Mouse (Mus musculus) liver (tissue): Measurements from ENCODE around the gene Appl2.

ENCODE experiments used
- DNase-seq: peaks from one replicate; pipeline ENCODE4 v3.0.0-alpha.2; 2020; ENCODE audit warnings: mixed read lengths

Gene Appl2

DNA sequence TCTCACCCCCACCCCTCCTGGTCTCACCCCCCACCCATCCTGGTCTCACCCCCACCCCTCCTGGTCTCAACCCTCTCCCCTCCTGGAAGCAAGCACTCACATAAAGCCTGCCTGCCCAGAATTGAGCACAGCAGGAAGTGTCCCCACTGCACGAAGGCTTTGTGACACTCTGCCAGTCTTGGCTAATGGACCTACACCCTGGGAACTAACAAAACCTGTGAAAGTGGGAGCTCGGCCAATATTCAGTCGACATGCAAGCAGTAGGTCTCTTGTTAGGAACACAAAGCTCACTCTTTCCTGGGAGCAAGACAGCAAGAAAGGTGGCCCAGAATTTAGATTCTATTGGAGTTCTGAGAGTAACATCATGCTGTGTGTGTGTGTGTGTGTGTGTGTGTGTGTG, 17.6 kb downstream of the Appl2 start:
- no peak for DNase-seq

DNA sequence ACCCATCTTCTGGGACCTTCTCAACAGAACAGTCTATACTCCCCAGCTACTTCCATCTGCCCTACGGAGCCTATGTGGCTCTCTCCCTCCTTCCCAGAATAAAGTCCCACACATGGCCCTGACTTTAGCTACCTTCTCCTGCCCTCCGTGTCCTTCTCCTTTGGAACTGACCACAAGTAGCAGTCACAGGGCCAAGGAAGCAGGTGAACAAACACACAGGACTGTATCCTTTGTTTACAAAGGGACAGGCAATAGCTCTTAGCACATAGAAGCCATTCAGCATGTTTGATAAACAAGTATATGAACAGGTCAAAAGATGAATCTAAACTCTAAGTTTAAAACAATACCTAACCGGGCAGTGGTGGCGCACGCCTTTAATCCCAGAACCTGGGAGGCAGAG, 18.7 kb downstream of the Appl2 start:
- DNase-seq: no peak

DNA sequence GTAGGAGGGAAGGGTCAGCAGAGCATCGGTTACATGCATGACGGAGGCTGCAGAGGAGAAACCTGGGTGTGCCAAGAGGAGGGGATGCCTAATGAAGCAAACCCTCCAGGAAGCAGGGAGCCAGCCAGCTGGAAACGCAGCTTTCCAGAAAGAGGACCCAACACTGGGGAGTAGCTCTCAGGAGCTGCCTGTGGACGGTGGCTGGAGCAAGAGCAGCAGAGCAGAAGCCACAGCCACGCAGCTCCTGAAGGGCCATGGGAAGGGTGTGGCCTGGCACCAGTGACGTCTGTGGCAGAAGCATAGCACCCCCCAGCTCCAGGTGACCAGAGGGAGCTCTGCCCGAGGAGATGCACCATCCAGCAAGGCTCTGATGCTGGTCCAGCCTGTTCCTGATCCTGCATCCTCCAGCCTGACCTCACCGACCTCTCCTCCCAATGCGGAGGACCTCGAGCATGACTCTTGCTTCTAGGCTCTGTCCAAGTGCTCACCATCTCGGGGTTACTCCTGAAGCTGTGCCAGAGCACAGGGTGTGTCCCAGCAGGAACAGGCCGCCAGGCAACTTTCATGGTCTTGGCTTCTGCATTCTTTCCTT, 19.3 kb downstream of the Appl2 start:
- no peak for DNase-seq

DNA sequence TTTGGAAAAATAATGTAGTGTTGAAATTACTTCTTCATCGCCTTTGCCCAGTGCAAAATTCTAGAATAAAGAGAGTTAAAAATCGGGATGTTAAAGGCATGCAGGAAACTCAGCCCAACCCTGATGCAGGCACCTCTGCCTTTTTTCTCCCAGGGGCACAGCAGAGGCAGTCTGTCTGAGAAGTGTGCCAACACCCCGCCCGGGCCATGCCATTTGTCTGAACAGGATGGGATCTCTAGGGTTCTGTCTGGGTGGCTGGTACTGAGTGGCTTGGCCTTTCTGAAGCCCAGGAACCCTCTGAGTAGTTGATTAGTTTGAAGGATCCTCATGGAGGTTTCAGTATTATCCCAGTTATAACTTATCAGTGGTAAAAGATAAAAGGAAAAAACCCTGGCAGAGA, 20.3 kb downstream of the Appl2 start:
- no peak for DNase-seq

DNA sequence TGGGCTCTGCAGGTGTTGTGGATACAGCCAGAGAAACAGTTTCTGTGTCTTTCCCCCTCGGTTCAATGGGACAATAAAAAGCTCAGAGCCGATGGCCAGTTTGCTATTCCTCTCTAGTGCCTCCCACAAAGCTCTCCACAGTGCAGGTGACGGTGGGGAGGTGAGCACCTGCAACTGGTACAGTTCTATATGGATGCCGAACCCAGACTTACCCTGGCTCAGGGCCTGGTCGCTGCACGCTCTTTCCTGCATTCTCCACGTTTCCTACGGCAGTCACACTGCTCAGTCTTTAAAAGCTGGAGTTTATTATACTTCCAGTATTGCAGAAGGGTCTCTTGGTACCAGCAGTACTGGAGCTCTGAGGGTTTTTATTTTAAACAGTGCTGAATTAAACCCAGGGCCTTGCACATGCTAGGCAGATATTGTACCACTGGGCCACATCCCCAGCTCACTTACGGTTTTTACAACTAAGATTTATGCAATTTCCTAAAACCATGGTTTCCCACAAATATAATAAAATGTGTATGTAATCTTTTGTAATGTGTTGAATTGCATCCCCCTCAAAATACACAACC, 21.3 kb downstream of the Appl2 start:
- DNase-seq: no peak

DNA sequence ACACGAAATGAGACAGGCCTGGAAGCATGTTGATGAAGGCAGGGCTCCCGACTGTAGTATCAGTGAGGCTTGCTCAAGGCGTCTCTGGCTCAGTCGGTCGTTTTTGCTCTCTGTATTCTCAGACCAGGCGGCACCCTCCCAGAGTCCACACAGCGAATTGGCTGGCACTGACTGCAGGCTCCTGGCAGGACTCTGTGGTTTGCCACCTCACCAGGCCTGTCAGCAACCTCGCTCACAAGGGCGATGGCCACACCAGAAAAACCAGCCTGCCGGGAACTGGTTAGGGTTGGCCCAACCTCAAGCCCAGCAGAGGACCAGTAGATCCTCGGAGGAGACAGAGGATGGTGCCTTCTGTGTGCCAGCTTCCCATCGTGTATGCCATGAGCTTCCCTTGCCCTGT, 23.7 kb downstream of the Appl2 start:
- DNase-seq: no peak

DNA sequence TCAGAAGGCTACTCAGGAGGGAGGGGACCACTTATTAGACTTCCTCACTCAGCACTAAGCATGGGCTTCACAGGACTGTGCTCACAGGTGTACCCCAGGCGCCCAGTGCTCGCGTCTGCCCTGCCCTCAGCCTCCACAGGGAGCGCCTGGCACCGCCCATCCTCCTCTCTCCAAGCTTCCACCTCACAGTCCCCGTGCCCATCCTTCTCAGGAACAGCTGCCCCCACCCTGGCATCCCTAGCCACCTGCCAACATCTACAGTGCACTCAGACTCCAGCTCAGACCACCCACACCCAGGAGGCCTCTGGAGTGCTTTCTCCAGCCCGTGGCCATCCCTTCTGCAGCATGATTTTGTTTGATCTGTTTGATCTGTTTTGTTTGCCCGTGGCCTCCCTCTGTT, 24.5 kb downstream of the Appl2 start:
- DNase-seq: no peak

DNA sequence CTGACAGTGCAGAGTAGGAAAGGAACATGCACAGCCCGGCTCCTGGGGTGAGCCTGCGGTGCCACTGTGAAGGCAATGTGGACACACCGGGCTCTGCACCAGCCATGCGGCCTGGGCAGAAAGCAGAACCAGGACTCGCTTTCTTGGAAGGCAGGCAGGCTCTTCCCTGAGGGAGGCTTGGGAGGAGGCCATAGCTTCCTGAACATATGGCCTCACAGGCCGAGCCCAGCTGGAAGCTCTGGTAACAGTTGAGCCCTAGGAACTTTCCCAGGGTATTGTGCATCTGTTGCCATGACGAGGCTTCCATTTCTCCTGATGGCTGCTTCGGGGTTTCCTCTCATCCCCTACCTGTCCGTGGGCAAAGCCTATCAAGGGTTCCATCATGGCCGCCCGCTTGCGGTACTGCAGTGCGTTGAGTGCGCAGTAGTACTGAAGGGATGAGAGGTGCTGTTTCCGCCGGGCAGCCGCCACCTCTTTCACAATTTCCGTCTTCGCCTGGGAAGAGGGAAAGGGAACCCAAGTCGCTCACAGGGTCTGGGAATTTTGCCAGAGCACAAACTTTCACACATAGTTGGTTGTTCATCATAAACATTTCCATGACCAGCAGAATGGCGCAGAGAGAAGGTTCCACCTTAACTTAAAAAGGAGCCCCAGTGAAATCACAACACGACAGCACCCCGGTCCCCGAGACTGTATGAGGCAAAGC, 28.0 kb downstream of the Appl2 start:
- DNase-seq: no peak

DNA sequence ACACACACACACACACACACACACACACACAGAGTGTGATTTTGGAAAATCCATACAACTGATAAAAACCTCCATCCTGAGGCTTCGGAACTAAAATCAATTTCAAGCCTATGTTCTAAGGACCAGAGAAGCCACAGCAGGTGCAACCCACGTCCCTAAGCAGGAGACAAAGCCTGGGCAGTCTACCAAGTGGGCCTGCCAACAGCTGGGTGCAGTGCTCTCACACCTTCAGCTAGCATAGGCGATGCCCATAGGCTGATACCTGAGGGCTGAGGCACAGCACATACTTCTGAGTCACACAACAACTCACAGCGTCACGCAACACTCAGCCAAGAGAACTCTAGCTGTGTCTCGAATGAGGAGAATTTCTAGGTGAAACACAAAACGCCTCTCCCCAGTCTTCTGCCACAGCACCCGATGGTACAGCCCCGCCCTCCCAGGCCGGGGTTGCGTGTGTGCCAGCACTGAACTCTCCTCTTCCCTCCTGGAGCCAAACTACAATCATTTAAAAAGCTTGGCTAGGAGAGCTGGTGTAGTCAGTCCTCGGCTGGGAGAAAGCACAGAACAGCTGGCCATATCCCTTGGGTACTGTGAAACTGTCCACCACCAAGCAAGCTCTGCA, 29.6 kb downstream of the Appl2 start:
- DNase-seq: no peak

DNA sequence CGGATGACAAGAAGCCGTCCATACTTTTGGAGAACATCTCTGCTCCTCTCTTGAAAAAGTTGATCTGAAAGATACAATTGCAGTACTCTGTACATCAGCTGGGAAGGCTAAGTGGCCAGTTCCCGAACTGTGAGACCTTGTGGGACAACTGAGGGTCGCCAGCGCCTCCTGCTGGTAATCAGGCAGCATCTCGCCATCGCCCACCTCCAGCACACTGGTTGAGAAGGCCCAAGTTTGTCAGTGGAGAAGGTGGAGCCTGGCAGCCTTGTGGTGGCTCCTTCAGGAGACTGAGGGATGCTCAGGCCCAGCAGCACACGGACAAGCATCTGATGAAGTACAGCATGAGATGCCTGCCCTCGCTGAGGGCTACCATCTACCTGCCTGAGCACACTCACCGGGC, 31.2 kb downstream of the Appl2 start:
- peak; percentile 45 for DNase-seq

DNA sequence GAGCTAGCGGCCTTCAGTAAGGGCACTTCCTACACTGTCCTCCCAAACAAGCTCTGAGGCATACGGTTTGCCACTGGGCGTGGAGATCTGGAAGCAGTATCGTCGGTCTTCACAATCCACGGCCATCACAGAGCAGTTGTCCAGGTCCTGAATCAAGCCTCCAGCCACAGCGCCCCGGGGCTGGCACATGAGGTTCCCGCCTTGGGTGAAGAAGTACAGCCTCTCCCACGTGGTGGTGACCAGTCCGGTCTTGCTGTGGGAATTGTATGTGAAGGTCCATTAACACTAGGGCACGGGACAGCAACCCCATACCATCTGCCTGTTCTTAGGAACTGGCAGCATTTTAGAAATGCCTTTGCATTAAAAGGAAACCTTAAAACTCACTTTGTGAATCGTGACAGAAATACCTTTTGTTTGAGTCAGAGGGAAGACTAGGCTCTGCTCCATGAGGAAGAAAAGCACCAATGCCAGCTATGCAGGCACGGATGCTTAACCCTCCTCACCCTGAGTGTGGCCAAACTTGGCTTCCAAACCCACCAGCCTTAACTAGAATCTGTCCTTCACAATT, 35.8 kb downstream of the Appl2 start:
- DNase-seq: no peak

DNA sequence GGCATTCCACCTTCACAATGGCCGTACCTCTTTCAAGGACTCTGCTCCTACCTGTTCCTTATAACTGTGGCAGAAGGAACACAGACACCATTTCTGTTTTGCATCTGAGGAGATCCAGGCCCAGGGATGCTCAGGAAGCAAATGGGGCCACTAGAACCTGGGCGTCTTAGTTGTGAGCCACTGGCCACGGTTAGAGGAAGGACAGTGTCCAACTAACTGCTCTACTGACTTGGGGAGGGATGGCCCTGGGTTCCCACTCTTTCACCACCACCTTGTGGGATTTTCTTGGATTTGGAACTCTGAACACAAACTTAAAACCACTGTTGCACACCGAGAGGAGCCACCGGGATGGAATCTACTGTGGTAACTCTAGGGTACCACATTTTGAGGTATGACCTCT, 36.7 kb downstream of the Appl2 start:
- no peak for DNase-seq

DNA sequence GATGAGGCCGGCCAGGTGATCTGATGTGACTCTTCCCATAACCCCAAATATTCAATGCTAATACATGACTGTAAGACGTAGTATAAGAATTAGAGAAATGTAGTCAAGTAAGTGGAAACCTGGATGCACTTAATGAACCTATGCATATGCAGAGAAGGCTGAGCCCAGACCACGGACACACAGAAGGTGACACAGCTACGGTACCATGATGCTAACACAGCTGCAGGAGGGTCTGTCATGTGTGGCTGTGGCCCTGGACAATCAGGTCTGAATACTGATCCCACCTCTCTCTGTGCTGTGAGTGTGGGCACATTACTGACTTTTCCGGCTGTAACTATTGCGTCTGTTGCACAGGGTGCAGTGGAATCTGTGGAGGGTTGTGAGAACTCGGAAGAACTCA, 38.0 kb downstream of the Appl2 start:
- no peak for DNase-seq

DNA sequence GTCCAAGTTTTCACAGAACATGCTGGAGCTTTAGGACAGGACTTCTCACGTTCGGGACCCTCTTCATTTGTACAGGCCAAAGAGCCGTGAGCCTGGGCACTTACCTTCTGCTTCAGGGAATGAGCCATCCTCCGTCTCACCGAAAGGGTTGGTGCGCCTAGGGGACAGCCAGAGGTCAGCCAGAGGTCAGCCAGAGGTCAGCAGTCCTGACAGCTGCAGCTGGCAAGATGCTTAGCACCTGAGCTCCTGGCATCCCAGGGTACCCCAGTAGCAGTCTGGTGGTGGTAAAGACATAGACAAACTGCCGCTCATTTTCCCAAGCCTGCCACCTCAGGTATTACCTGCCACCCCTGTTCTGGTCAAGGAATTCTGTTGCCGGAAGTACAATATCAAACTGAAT, 39.9 kb downstream of the Appl2 start:
- DNase-seq: no peak

DNA sequence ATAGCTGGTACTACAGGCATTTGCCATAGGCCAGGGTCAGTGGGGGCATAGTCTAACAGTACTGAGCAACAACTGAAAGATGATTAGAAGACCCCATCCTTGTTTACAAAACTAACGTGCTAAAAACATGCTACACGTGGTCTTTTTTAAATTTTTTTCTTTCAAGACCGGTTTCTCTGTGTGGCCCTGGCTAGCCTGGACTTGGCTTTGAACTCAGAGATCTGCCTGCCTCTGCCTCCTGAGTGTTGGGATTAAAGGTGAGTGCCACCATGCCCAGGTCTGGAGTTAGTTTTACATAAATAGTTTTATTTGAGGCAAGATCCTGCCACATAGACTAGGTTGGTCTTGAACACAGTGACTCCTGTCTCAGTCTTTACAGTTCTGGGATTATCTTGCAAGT, 41.4 kb downstream of the Appl2 start:
- DNase-seq: no peak

DNA sequence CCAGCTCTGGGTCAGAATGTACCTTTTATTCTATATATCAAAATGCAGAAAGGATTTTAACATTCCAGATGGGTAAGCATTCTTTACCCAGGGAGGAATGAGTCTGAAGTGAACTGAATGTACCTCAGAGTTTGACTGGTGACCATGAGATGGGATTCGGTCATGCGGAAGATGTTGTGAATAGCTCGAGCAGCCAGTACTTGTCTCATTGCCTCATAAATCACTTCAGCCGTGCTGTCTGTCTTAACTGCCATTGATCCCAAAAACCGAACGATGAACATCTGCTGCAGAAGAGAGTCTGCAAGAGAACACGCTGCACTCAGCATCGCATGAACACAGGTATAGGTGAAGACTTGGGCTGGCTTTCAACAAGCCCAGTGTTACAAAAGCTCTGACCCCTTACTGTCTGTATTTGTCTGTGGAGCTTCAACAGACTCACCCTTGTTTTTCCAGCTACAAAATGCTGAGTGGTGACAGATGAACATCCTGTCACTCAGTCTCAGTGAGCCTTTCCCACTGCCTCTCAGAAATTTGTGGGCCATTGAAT, 42.8 kb downstream of the Appl2 start:
- no peak for DNase-seq

DNA sequence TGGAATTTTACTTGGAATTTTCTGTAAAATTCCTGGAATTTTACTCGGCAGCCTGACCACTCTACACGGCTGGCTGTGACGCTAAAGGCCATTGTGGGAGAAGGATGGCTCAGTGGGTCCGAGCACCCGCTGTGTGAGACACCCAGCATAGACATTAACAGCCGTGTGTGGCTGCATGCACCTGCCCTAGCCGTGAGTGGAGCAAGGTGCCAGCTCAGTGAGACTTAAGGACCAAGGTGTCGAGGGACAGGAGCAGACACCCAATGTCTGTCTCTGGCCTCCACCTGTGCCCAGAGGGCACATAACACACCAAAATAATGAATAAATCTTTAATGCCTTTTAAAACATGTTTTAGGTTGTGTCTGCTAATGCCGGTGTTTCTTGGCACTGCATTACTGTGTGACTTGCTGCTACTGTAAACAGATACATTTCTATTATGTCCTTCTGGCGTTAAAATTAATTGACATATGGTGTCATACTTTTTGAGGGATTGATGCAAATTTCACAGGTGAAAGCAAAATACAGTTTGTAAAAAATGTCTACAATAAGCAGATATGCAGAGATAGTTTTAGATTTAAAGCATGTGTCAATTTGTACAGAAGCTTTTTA, 44.5 kb downstream of the Appl2 start:
- DNase-seq: no peak

DNA sequence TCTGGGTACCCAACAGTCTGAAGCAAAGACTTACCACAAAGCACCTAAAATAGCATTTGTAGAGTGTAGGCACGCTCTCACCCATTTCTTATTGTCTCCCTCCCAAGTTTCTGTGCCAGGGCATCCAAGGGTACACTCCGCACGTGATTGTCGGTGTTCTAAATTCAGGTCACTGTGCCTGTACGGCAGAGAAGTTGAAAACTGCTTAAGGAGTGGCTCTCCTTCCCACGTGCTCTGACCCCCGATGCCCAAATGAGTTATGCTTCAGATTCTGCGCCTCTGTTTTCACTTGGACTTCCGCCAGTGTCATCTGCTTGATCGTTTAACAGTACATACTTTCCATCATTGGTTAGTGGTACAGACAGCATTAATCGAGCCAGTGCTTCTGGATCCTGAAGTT, 47.9 kb downstream of the Appl2 start:
- no peak for DNase-seq

DNA sequence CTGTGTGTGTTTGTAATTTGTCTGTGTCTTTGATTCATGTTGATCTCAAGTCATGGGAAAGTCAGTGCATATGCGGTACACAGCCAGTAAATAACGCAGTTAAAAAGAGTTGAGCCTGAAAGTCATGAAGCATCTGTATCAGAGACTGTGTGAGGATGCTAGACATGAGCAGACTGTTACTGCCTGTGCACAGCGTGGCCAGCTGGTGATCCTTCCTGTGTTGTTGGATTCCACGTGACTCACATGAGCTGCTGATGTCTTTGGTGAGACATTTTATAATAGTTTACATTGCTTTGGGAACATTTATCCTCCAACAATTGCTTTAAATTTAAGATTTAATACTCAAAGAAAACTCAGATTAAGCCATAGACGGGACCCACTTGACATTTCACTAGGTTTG, 54.0 kb downstream of the Appl2 start:
- DNase-seq: no peak

DNA sequence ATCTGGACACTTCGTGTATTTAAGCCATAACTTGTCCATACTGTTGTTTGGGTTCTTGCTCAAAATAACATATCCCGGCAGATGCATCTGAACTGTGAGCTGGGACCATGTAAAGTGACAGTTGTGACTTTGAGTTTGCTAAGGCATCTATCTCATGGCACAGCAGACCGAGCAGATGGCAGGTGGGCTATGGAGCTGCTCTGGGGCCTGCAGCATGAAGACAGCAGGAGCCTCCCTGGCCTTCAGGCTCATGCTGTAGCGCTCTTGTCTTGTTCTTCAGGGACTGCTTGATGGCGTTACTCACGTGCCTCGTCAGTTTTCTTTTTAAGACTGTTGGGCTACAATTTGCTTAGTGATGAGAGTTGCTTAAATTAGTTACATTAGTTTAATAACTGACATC, 55.9 kb downstream of the Appl2 start:
- no peak for DNase-seq

DNA sequence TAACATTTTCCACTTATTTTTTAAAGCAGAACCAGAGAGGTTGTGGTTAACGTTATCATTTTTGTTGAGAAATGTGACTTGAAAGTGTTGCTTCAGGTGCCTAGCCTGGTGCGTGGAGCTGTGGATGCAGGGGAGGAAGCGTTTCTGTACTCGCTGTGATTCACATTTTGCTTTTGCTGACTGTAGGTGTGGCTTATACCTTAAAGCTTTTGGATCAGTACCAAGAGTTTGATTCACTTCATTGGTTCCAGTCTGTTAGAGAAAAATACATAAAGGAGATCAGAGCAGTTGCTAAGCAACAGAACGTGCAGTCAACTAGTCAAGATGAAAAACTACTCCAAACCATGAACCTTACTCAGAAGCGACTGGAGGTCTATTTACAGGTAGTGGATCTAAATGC, 57.7 kb downstream of the Appl2 start:
- no peak for DNase-seq

DNA sequence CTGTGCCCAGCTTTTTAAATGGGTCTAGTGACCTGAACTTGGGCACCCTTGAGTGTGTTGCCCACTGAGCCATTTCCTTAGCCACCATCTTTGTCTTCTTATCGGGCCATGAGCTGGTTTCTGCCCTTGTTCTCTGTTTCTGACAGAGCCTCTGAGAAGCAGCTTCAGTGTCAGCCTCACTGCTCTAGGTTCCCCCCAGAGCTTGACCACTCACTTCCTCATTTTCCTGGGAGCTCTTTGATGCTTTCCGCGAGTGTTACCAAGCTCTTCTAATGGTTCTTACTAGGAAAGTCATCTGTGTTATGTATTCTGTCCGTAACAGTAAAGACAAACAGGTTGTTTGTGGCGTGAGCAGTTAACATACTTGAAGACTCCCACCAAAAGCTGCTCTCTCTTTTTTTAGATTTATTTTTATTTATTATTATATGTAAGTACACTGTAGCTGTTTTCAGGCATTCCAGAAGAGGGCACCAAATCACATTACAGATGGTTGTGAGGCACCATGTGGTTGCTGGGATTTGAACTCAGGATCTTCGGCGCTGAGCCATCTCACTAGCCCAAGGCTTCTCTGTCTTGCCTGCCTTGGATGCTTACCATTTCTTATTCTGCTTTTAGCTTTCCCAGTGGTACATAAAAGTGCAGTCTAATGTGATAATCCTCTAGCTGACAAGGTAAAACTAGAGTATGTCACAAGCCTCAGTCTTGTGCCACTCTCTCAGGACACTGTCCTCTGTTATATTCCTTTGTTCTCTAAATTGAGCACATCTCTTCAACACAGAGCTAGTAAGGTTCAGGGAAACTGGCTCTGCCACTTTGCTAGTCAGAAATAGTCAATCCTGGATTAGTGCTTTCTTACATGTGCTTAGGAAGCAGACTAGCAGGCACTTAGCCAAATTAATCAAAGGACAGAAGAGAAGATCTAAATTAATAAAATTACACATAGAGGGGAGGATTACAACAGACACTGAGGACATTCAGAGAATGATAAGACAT, 82.8 kb downstream of the Appl2 start:
- no peak for DNase-seq
